Mouse (Mus musculus) stomach, embryonic 16.5 days (tissue): ENCODE measurements at regions not wholly inside any gene's neighbourhood (a gene's known extent, or its start where the extent isn't known, plus 50 kb on each side); places are given as distances from the start of the nearest gene placed in this dataset.

ENCODE experiments used
- ATAC-seq: fragments of 200-750 bp; cut with Nextera tagmentation; 2 replicates; pipeline ENCODE4 v1.8.0; 2017; ENCODE audit warnings: moderate number of reproducible peaks, moderate TSS enrichment; ENCODE audit not compliant: insufficient read depth, low FRiP score
- H3K27ac ChIP-seq: fragments of 300-500 bp; sonication (generic); 2 replicates; pipeline ENCODE4 v1.5.1; 2014; ENCODE audit warnings: low read length
- H3K27me3 ChIP-seq: fragments of 300-500 bp; sonication (generic); 2 replicates; pipeline ENCODE4 v1.6.1; 2014; ENCODE audit warnings: low read length, control low read depth, mixed read lengths; ENCODE audit not compliant: control insufficient read depth, insufficient read depth
- H3K36me3 ChIP-seq: fragments of 300-500 bp; sonication (generic); 2 replicates; pipeline ENCODE4 v1.6.1; 2014; ENCODE audit warnings: low read length; ENCODE audit not compliant: control insufficient read depth, insufficient read depth
- H3K4me1 ChIP-seq: fragments of 300-500 bp; sonication (generic); 2 replicates; pipeline ENCODE4 v1.6.1; 2014; ENCODE audit warnings: low read length, control low read depth, mixed read lengths; ENCODE audit not compliant: control insufficient read depth, insufficient read depth
- H3K4me2 ChIP-seq: fragments of 300-500 bp; sonication (generic); 2 replicates; pipeline ENCODE4 v1.6.1; 2014; ENCODE audit warnings: low read depth, low read length, mixed read lengths
- H3K4me3 ChIP-seq: fragments of 300-500 bp; sonication (generic); replicated peaks from 2 replicates; pipeline ENCODE4 v1.5.1; 2014; ENCODE audit warnings: mild to moderate bottlenecking, low read length
- H3K9ac ChIP-seq: fragments of 300-500 bp; sonication (generic); 2 replicates; pipeline ENCODE4 v1.6.1; 2014; ENCODE audit warnings: low read length
- H3K9me3 ChIP-seq: fragments of 300-500 bp; sonication (generic); replicated peaks from 2 replicates; pipeline ENCODE4 v1.6.1; 2016; ENCODE audit warnings: low read length, control low read depth; ENCODE audit not compliant: control insufficient read depth
- whole genome bisulfite sequencing: fragments of 180-500 bp; shearing (Covaris S2); extraction: QIAGEN DNeasy Blood & Tissue Kit; methylation state at CpG from one replicate; pipeline ENCODE4 v1.1.7; 2014; 5-methylcytosine and 5-hydroxymethylcytosine counted together

DNA sequence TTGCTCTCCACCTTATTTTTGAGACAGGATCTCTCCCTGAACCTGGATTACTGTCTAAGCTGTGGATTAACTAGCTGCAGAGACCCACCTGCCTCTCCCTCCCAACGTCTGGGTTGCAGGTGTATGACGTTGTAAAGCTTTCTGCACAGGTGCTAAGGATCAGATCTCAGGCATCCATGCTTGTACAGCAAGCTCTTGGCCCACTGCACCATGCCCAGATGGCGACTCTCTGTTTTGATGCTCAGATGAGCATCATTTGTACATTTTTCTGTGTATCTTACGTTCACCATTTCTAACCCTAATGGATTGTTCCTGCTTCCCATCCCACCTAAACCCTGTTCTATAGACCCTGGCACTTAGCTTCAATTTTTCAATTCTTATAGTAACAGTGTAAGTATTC is 59.4 kb upstream of the Ankrd55 start:
- 73% methylated on average over 4 of the region's 4 CpGs for WGBS
- no peak overlapping the region for H3K27ac ChIP-seq
- no peaks in the 10 kb centered on the region for H3K36me3 ChIP-seq
- no peaks in the 10 kb centered on the region for H3K9me3 ChIP-seq
- ATAC-seq = no peak
- H3K9ac ChIP-seq = no peak overlapping the region
- H3K27me3 ChIP-seq = no peaks in the 10 kb centered on the region
- no peak overlapping the region for H3K4me2 ChIP-seq
- peaks cover 7% of the 10 kb centered on the region; the same call in 1 of the 2 replicates for H3K4me1 ChIP-seq
- H3K4me3 ChIP-seq = no peak overlapping the region

GRCm38 (mm10) chr13:112230176-112230575 is 58.1 kb upstream of the Ankrd55 start:
- no peaks in the 10 kb centered on the region for H3K9me3 ChIP-seq
- H3K36me3 ChIP-seq = no peaks in the 10 kb centered on the region
- 49% methylated on average over 3 of the region's 3 CpGs for WGBS

GRCm38 (mm10) chr13:112234695-112235094 is 53.6 kb upstream of the Ankrd55 start:
- ATAC-seq = no peak
- H3K4me3 ChIP-seq = no peak overlapping the region
- no peaks in the 10 kb centered on the region for H3K27me3 ChIP-seq
- WGBS = 81% methylated on average over 6 of the region's 6 CpGs
- no peaks in the 10 kb centered on the region for H3K36me3 ChIP-seq
- no peak overlapping the region for H3K27ac ChIP-seq
- H3K4me2 ChIP-seq = no peak overlapping the region
- H3K9ac ChIP-seq = no peak overlapping the region
- H3K9me3 ChIP-seq = no peaks in the 10 kb centered on the region
- peaks cover 3% of the 10 kb centered on the region; the same call in 1 of the 2 replicates for H3K4me1 ChIP-seq

More at GRCm38 (mm10) chr13:112230176-112230575, 58.1 kb upstream of the Ankrd55 start:
- no peak for ATAC-seq
- Histone ChIP-seq H3K27me3 (no peaks in the 10 kb centered on the region), H3K4me1 (peaks cover 7% of the 10 kb centered on the region; the same call in 1 of the 2 replicates), H3K9ac (no peak overlapping the region), H3K27ac (no peak overlapping the region), H3K4me2 (no peak overlapping the region), H3K4me3 (no peak overlapping the region)

DNA sequence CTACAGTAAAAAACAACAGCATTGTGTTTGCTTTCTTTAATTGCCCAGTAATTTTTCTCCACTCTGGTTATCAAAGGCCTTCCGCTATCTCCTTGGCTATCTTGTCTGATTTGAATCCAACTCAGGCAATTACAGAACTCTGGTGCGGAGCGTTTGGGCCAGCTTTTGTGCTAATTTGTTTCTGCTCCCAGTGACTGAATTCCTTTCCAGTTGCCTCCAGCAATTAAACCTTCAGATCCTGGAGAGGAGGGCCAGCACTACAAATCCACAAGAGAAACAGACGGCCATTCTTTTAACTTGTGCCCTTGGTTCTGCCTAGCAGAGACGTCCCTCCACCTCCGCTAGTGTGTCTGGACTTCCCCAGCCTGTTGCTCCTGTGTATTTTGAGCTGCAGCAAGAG is 51.3 kb upstream of the Ankrd55 start:
- peaks cover 3% of the 10 kb centered on the region; the same call in 1 of the 2 replicates for H3K4me1 ChIP-seq
- H3K27ac ChIP-seq = no peak overlapping the region
- no peaks in the 10 kb centered on the region for H3K9me3 ChIP-seq
- ATAC-seq = no peak
- H3K36me3 ChIP-seq = no peaks in the 10 kb centered on the region
- H3K27me3 ChIP-seq = no peaks in the 10 kb centered on the region
- H3K4me3 ChIP-seq = no peak overlapping the region
- no peak overlapping the region for H3K4me2 ChIP-seq
- WGBS = 69% methylated on average over 6 of the region's 6 CpGs
- H3K9ac ChIP-seq = no peak overlapping the region; the same call in 1 of the 2 replicates

DNA sequence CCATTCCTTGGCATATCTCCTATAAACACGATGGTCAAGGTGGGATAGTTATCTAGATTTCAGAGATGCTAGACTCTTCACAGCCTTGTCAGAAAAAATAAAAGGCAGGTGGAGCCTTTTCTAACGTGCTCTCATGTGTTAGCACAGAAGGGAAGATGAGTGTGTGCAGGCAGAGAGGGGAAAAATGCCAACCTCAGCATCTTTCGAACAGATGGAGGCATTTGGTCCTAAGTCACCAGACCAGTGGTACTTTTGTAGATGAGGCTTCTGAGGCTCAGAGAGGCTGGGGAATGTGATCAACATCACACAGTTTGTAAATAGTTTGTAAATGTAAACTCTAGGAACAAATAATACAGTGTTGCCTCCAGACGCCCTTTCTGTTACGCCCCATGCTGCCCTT is 50.9 kb upstream of the Ankrd55 start:
- H3K27ac ChIP-seq = no peak overlapping the region
- H3K4me2 ChIP-seq = no peak overlapping the region
- H3K36me3 ChIP-seq = no peaks in the 10 kb centered on the region
- ATAC-seq = no peak
- H3K9me3 ChIP-seq = no peaks in the 10 kb centered on the region
- no peak overlapping the region for H3K4me3 ChIP-seq
- peaks cover 3% of the 10 kb centered on the region; the same call in 1 of the 2 replicates for H3K4me1 ChIP-seq
- no peaks in the 10 kb centered on the region for H3K27me3 ChIP-seq
- H3K9ac ChIP-seq = no peak overlapping the region; the same call in 1 of the 2 replicates
- 63% methylated on average over 5 of the region's 5 CpGs for WGBS

DNA sequence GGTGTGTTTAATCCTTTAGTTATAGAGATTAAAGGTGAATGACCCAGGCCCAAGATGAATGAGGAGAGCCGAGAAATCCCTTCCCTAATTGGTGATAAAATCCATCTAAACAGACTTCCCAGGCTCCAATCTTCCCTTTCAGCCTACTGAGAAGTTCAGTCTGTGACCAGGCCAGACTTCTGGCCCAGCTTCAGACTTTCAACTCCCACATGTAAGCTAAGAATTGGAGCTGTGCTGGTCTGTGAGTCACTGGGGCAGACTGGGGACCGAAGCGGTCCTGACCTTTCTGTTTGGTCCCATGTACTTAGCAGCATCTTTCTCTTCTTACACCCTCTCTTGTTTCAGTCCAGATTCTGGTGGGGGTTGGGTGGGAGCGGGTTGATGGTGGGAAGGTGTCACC is 50.3 kb upstream of the Ankrd55 start:
- ATAC-seq = no peak
- no peak overlapping the region for H3K9ac ChIP-seq

More for the DNA sequence above, 50.3 kb upstream of the Ankrd55 start:
- WGBS = 49% methylated on average over 4 of the region's 4 CpGs
- H3K27me3 ChIP-seq = no peaks in the 10 kb centered on the region
- no peak overlapping the region for H3K4me3 ChIP-seq
- H3K4me1 ChIP-seq = peaks cover 3% of the 10 kb centered on the region; the same call in 1 of the 2 replicates
- no peaks in the 10 kb centered on the region for H3K36me3 ChIP-seq
- no peak overlapping the region for H3K4me2 ChIP-seq
- H3K9me3 ChIP-seq = no peaks in the 10 kb centered on the region
- no peak overlapping the region for H3K27ac ChIP-seq
